Mouse (Mus musculus) ES-E14 (cell line): ENCODE results near the gene Flrt1. TPM values are rescaled to one million over a fixed set of nuclear protein-coding genes. Genes with fewer than 3 reads are reported as not detected.
A peak's percentile ranks its signal among the peaks of the same experiment; 100 is the strongest.

Source experiments
- DNase-seq: peaks from one replicate; pipeline ENCODE4 v3.0.0-alpha.2; 2013; ENCODE audit warnings: low read depth, low spot score
- H3K27ac ChIP-seq: 2 replicates; pipeline ENCODE4 v1.5.1; 2012; ENCODE audit warnings: low read depth, mild to moderate bottlenecking, low read length, moderate library complexity, mixed read lengths; ENCODE audit not compliant: poor library complexity, insufficient read depth, severe bottlenecking
- H3K36me3 ChIP-seq: 2 replicates; pipeline ENCODE4 v1.6.1; 2012; ENCODE audit warnings: mild to moderate bottlenecking, low read length, moderate library complexity, mixed read lengths; ENCODE audit not compliant: control insufficient read depth, poor library complexity, insufficient read depth, severe bottlenecking
- H3K4me1 ChIP-seq, 2 experiments: fragments of 150-350 bp in 1 of 2; sonication (generic) in 1 of 2; 2 replicates each; pipeline ENCODE4 v1.6.1; 2012; ENCODE audit warnings: low read length in 2 of 2, mild to moderate bottlenecking in 1 of 2, mixed read lengths in 1 of 2; ENCODE audit not compliant: control insufficient read depth in 2 of 2, insufficient read depth in 2 of 2, poor library complexity in 1 of 2
- H3K4me3 ChIP-seq, 2 experiments: fragments of 150-350 bp in 1 of 2; sonication (generic) in 1 of 2; 2 replicates each; pipeline ENCODE4 v1.5.1; 2012; ENCODE audit warnings: low read length in 2 of 2, low read depth in 1 of 2, mild to moderate bottlenecking in 1 of 2, mixed read lengths in 1 of 2; ENCODE audit not compliant: insufficient read depth in 1 of 2, poor library complexity in 1 of 2, severe bottlenecking in 1 of 2
- H3K9ac ChIP-seq: 2 replicates; pipeline ENCODE4 v1.6.1; 2012; ENCODE audit warnings: low read depth, mild to moderate bottlenecking, low read length, mixed read lengths; ENCODE audit not compliant: poor library complexity, insufficient read depth, severe bottlenecking
- H3K9me3 ChIP-seq: fragments of 150-350 bp; sonication (generic); 2 replicates; pipeline ENCODE4 v1.6.1; 2012; ENCODE audit warnings: low read depth, mild to moderate bottlenecking, low read length; ENCODE audit not compliant: control insufficient read depth, insufficient read depth
- CHD2 ChIP-seq: IDR thresholded peaks from 2 replicates; pipeline ENCODE4 v1.6.1; 2014; ENCODE audit warnings: mild to moderate bottlenecking, low read depth, low read length, inconsistent platforms
- HCFC1 ChIP-seq: IDR thresholded peaks from 2 replicates; pipeline ENCODE4 v1.6.1; 2012; ENCODE audit warnings: low read length, inconsistent platforms, borderline replicate concordance; ENCODE audit not compliant: insufficient read depth
- MAFK ChIP-seq: IDR thresholded peaks from 2 replicates; pipeline ENCODE4 v1.6.1; 2014; ENCODE audit warnings: mild to moderate bottlenecking, low read depth, low read length, inconsistent platforms; ENCODE audit not compliant: insufficient read depth
- ZC3H11A ChIP-seq: IDR thresholded peaks from 2 replicates; pipeline ENCODE4 v1.6.1; 2012; ENCODE audit warnings: low read depth, mild to moderate bottlenecking, inconsistent platforms, low read length, borderline replicate concordance
- ZNF384 ChIP-seq: IDR thresholded peaks from 2 replicates; pipeline ENCODE4 v1.6.1; 2012; ENCODE audit warnings: low read depth, low read length, inconsistent platforms
- in situ Hi-C, 2 experiments: fragments of 600-800 bp; cut with MboI; formaldehyde crosslinking; loops; one replicate each; pipeline ENCODE4 v1.15.1; 2025; ENCODE audit warnings: low sequenced_read_pairs in 2 of 2, inconsistent platforms in 1 of 2; ENCODE audit not compliant: unreplicated experiment in 2 of 2
- total RNA-seq: library from RNA; depleted of rRNA; stranded (reverse); fragments of 300-350 nt; gene quantifications from 2 replicates; pipeline ENCODE4 v1.2.3, GENCODE M21; 2012

Flrt1 gene
- total RNA-seq, 1 experiment, result 0.36 TPM

DNA sequence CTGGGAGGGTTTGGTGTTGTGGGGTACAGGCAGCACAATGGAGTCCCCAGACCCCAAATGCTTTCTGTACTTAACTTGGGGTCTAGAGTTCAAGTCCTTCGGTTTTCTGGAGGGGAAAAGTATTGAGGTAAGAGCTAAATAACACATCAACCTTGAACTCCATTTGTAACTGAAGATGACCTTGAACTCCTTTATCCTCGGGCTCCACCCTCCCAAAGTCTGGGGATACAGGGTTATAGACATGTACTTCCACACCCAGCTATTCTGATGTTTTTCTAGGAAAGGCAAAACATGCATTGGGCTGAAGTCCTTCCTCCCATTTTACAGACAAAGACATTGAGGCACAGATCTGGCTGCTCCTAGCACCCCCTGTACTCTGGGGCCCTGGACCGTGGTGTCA is 38.9 kb upstream of the Flrt1 start:
- H3K9ac ChIP-seq, result no peak overlapping the region
- DNase-seq, result no peak
- TF ChIP-seq MAFK, result no peak
- peaks cover 3 to 29% of the 10 kb centered on the region in 2 experiments; a peak in 2 of 4 replicates for H3K4me1 ChIP-seq
- H3K36me3 ChIP-seq, result no peaks in the 10 kb centered on the region
- in situ Hi-C loops, result no loop called here
- no peak overlapping the region for H3K4me3 ChIP-seq
- H3K9me3 ChIP-seq, result no peaks in the 10 kb centered on the region
- no peak overlapping the region for H3K27ac ChIP-seq

DNA sequence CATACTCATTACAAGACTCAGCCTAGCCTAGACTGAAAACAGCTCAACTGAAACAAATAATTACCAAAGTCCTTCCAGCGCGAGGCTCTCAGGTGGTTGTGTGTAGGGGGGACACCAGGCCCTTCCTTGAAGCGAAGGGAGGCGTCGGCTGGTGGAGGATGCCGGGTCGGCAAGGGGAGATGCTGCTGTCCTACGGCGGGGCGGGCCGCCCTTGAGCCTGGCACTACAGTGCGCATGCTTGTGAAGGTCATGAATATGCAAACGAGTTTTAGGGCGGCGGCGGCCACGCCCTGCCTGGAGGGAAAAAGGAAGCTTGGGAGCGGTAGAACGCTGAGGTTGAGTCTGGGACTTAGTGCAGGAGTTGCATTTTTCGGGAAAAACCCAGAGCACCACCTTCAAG is 38.3 kb upstream of the Flrt1 start:
- Histone ChIP-seq H3K9ac (no peak overlapping the region), H3K4me1 (peaks cover 3 to 29% of the 10 kb centered on the region in 2 experiments; a peak in 2 of 4 replicates), H3K9me3 (no peaks in the 10 kb centered on the region), H3K36me3 (no peaks in the 10 kb centered on the region), H3K4me3 (peak overlapping the region; percentile 3 to 37; a peak in 2 of 4 replicates), H3K27ac (no peak overlapping the region)
- peak; percentile 84 for DNase-seq
- no peak for TF ChIP-seq ZNF384
- no peak for TF ChIP-seq ZC3H11A
- in situ Hi-C loops, result no loop called here

GRCm38 (mm10) chr19:7142207-7142915 is 36.8 kb upstream of the Flrt1 start:
- H3K4me3 ChIP-seq, result no peak overlapping the region
- no peaks in the 10 kb centered on the region for H3K9me3 ChIP-seq
- H3K36me3 ChIP-seq, result no peaks in the 10 kb centered on the region
- H3K4me1 ChIP-seq, result peaks cover 3 to 30% of the 10 kb centered on the region in 2 experiments; a peak in 2 of 4 replicates
- no peak overlapping the region for H3K9ac ChIP-seq
- no peak overlapping the region for H3K27ac ChIP-seq
- no peak for DNase-seq
- TF ChIP-seq ZC3H11A (no peak), MAFK (no peak), ZNF384 (no peak), HCFC1 (no peak), CHD2 (no peak)
- in situ Hi-C loops, result no loop called here

GRCm38 (mm10) chr19:7140856-7141421 is 35.4 kb upstream of the Flrt1 start:
- Histone ChIP-seq H3K9me3 (no peaks in the 10 kb centered on the region), H3K4me1 (peaks cover 3 to 41% of the 10 kb centered on the region in 2 experiments; a peak in 2 of 4 replicates), H3K36me3 (no peaks in the 10 kb centered on the region), H3K4me3 (no peak overlapping the region), H3K27ac (no peak overlapping the region), H3K9ac (no peak overlapping the region)
- TF ChIP-seq ZC3H11A (no peak), ZNF384 (no peak), MAFK (no peak), HCFC1 (no peak), CHD2 (no peak)
- in situ Hi-C loops, result no loop called here
- DNase-seq, result no peak

DNA sequence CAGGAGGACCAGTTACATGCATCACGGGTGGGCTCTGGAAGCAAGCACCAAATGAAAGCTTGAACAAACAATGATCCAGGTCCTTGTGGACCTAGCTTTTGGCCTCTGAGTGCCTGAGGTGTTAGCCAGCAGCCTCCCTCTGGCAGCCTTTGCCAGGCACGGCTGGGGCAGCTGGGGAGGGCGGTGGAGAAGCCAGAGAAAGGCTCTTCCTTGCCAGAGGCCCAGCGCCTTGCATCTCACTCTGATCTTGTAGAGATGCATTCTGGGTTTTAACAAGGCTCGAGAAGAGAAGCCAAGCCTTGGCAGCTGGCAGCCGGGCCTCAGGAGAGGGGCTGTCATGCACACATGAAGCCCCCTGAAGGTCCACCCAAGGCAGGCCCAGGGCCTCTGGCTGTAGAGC is 34.8 kb upstream of the Flrt1 start:
- H3K36me3 ChIP-seq, result no peaks in the 10 kb centered on the region
- H3K27ac ChIP-seq, result no peak overlapping the region
- in situ Hi-C loops, result no loop called here
- DNase-seq, result no peak
- peaks cover 3 to 40% of the 10 kb centered on the region in 2 experiments; a peak in 2 of 4 replicates for H3K4me1 ChIP-seq
- H3K4me3 ChIP-seq, result no peak overlapping the region
- H3K9me3 ChIP-seq, result no peaks in the 10 kb centered on the region
- no peak overlapping the region for H3K9ac ChIP-seq
- TF ChIP-seq ZC3H11A (no peak), ZNF384 (no peak), MAFK (no peak), CHD2 (no peak), HCFC1 (no peak)
